Mouse (Mus musculus) G1E-ER4 (cell line): ENCODE measurements around the gene Elp6. TPM values are rescaled to one million over a fixed set of nuclear protein-coding genes. Genes with fewer than 3 reads are reported as not detected.

Source experiments
- GATA1 ChIP-seq: IDR thresholded peaks from one replicate; pipeline ENCODE4 v1.8.0; 2012; ENCODE audit warnings: low read length, inconsistent platforms
- polyA plus RNA-seq: library from polyadenylated mRNA; stranded (reverse); fragments of >175 nt; gene quantifications from 2 replicates; pipeline ENCODE4 v1.2.3, GENCODE M21; 2012

The Elp6 gene
- polyA plus RNA-seq, 1 experiment = 22.2 TPM

DNA sequence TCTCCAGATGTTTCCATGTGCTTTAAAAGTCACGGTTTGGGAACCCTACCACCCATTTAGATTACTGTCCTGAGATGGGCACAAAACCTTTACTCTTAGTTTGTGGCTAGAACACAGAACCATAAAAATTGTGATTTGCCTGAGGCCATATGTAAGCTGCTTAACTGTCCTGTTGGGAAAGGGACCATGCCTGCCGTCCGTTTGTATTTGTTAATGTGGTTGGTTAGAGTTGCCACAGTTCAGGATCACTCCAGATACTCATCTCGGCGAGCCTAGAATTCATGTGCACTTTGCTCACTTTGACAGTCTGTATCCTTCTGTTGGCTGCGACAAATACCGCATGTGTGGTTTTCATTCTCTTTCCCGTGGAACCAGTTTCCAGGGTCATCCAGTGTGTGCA, 29.9 kb downstream of the Elp6 start:
- TF ChIP-seq GATA1 = no peak

DNA sequence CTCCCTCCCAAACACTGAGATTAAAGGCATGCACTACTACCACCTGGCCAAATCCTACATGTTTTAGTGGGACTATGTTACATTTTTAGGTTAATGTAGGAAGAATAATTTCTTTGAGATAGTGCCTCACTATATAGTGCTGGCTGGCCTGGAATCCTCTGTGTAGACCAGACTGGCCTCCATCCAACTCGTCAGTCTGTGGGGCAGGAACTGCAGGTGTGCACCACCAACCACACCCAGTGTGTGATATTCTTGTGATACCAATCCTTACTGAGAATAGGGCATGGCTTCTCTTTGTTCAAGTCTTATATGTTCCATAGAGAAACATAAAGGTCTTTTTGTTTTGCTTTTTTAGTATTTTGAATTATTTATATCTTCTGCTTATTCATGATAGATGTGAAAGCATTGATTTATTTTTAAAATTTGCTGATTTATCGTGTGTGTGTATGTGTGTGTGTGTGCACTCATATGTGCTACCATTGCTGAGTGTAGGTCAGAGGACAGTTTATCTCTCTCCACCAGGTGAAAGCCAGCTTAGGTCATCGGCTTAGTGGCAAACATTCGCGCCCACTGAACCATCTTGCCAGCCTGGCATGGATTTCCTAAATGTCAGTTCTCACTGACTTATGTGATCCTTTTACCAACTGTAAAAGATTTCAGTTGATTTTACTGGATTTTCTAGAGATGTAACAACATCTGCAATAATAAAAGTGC, 35.2 kb downstream of the Elp6 start:
- no peak for TF ChIP-seq GATA1

DNA sequence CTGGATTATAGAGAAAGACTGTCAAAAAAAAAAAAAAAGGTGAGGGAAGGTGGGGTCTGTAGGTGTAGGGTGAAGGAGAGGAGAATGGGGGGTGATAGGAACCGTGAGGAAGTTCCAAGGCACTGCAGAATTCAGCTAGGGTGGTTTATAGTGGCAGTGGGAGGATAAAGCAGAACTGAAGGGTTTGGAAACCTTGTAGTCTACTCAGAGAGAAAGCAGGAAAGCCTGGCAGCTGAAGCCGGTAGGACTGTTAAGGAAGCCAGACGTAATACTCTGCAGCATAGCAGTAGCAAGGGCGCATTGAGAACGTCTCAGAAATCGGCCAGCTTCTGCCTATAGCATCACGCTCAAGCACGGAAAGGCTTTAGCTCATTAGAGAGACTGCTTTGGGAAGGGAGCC, 37.0 kb downstream of the Elp6 start:
- no peak for TF ChIP-seq GATA1

DNA sequence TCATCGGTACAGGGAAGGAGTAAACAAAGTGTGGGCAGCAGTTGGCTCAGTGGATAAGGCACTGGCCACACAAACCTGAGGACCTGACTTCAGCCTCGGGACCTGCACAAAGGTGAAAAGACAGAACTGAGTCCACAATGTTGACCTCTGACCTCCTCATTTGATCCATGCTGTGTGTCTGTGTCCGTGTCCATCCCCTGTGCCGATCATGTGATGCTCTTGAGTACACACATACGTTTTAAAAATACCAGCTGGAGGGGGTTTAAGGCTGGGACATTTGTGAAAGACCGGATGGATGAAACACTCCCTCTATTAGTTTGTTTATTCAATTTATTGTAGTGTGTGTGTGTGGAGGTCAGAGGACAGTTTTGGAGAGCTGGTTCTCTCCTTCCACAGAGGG, 38.8 kb downstream of the Elp6 start:
- TF ChIP-seq GATA1 = no peak

DNA sequence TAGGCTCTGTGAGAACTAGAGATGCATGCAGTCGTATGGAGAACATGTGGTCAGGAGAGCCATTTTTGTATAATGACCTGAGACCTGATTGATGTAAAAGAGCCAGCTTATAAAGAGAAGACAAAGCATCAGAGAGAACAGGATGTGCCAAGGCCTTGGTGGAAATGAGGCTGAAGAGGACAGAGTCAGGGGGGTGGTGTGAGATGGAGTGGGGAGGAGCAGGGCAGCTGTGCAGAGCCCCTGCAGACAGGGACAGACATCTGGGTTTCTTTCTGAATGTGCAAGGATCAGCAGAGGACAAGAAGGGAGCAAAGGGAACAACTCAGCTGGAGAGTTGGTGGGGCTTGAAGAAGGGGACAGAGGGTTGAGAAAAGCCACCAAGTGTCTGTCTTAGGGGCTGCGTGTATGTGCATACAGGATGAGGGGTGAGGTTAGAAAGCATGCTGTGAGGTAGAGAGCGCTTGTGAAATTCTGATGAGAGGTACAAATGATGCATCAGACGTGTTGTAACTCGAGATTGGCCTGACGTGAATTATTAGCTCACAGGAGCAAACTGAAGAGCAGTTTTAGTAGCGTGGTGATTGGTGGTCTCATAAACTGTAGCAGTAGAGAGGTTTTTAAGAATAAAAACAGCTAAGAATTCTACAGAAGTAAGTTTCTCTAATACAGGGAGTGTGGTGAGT, 40.2 kb downstream of the Elp6 start:
- TF ChIP-seq GATA1 = no peak

- TF ChIP-seq GATA1 = no peak
These were observed 43.9 kb downstream of the Elp6 start for GRCm38 (mm10) chr9:110348899-110349298.

- TF ChIP-seq GATA1 = no peak
These were observed 45.2 kb downstream of the Elp6 start for GRCm38 (mm10) chr9:110350188-110350587.

- TF ChIP-seq GATA1 = no peak
These were observed 45.6 kb downstream of the Elp6 start for GRCm38 (mm10) chr9:110350612-110351011.

GRCm38 (mm10) chr9:110351350-110351749, 46.4 kb downstream of the Elp6 start:
- TF ChIP-seq GATA1 = no peak

GRCm38 (mm10) chr9:110351932-110352632, 47.1 kb downstream of the Elp6 start:
- no peak for TF ChIP-seq GATA1

DNA sequence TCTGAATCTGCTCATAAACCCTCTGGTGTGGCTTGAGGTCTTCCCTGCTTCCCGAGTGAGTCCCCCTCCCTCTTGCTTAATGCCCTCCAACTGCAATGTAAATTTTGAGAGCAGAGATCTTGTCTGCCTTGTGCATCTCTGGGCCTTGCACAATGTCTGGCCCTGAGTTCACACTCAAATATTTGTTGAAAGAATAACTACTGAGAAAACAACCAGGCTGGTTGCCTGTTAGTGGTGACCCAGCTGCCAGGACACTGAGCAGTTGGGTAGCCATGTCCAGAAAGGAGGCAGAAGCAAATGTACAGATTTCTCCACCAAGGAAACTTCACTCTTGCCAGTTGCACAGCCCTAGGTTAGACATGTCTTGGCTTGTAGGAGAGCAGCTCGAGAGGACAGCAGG, 53.4 kb downstream of the Elp6 start:
- no peak for TF ChIP-seq GATA1

DNA sequence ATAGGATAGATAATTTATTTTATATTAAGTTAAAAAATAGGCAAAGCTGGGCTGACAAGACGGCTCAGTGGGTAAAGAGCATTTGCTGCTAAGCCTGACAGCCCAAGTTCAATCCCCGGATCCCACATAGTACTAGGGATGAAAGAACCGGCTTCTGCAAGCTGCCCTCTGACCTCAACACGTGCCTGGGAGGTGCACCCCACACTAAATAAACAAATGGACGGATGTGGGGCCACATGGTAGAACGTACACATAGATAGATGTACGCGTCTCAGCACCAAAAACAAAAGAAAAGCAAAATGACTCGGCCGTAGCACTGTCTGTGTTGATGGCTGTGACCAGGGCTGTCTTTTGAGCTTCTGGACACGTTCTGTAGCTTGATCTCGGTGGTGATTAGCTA, 56.3 kb downstream of the Elp6 start:
- no peak for TF ChIP-seq GATA1

DNA sequence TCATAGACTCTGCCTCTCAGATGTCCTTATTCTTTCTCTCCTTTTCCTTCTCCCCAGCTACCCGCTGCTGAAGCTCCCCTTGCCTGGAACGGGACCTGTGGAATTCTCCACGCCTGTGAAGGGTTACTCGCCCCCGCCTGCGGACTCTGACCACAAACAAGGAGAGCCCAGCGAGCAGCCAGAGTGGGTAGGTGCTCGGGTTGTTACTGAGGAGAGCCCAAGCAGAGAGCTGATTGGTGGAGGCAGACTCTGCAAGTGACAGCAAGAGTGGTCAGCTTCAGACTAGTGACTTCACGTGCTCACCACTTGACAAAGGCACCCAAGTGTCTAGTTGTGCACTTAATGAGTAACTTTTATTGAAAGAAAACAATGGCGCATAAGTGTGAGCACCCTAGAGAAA, 57.4 kb downstream of the Elp6 start:
- TF ChIP-seq GATA1 = no peak

DNA sequence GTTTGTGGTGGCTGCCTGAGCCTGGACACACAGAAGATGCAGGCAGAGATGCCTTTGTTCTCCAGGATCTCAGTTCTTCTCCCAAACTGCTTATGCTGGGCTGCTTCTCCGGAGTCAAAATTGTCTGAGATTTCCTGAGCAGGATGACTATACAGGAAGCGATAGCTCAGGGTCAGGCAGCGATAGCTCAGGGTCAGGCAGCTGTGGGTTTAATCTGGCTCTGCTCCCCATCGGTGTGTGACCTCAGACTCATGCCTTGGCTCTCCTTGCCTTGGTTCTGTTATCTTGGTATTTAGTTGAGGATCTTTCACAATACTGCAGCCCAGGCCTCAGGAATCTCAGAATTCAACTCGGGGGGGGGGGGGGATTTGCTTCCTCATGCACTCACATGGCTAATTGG, 61.8 kb downstream of the Elp6 start:
- no peak for TF ChIP-seq GATA1

DNA sequence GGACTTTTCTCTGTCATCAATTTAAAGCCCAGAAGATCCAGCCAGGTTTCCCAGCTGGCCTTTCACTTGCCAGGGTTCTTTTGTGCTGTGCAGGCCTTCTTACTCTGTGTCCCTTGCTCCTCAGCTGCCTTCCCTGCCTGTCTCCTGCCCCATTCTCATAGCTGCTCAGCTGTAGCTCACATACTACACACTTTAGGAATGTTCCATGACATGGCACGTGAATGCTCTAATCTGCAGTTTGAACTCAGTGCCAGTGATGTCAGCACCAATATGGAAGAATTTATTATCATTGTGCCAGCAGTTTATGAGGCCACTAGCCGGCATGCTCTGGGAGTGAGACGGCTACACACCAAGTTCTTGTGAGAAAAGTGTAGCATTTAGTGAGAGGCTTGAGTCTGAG, 64.9 kb downstream of the Elp6 start:
- no peak for TF ChIP-seq GATA1

Other genes starting within 250 kb of the Elp6 start
- gene Smarcc1, start 187.5 kb upstream of the Elp6 start, polyA plus RNA-seq = 129 and 147 TPM in 2 replicates
- 35.3 and 40.3 TPM in 2 replicates for gene Dhx30, start 187.3 kb upstream of the Elp6 start, polyA plus RNA-seq
- gene Cspg5, start 61.4 kb upstream of the Elp6 start, polyA plus RNA-seq = 0.21 and 0.23 TPM in 2 replicates
- 278 and 318 TPM in 2 replicates for gene Scap, start 28.1 kb downstream of the Elp6 start, polyA plus RNA-seq
- 89.5 and 153 TPM in 2 replicates for gene Ptpn23, start 103.0 kb downstream of the Elp6 start, polyA plus RNA-seq
- not detected in 2 replicates for gene Ngp, start 114.6 kb downstream of the Elp6 start, polyA plus RNA-seq
- 5.5 and 6.6 TPM in 2 replicates for gene Klhl18, start 171.5 kb downstream of the Elp6 start, polyA plus RNA-seq
- 0.02 TPM in 1 of 2 replicates, not detected in the other for gene Kif9, start 171.8 kb downstream of the Elp6 start, polyA plus RNA-seq
- 12.2 and 40.5 TPM in 2 replicates for gene Setd2, start 227.4 kb downstream of the Elp6 start, polyA plus RNA-seq